Mouse (Mus musculus) mouse trophoblast stem cell (cell line): ENCODE data around the gene Fpgs.

Experiments used
- in situ Hi-C, 2 experiments: fragments of 300-500 bp; cut with MseI, MboI; formaldehyde crosslinking; loops; 2 replicates in 1 of 2; 3 replicates in 1 of 2; pipeline ENCODE4 v1.15.1; 2025

Gene Fpgs

DNA sequence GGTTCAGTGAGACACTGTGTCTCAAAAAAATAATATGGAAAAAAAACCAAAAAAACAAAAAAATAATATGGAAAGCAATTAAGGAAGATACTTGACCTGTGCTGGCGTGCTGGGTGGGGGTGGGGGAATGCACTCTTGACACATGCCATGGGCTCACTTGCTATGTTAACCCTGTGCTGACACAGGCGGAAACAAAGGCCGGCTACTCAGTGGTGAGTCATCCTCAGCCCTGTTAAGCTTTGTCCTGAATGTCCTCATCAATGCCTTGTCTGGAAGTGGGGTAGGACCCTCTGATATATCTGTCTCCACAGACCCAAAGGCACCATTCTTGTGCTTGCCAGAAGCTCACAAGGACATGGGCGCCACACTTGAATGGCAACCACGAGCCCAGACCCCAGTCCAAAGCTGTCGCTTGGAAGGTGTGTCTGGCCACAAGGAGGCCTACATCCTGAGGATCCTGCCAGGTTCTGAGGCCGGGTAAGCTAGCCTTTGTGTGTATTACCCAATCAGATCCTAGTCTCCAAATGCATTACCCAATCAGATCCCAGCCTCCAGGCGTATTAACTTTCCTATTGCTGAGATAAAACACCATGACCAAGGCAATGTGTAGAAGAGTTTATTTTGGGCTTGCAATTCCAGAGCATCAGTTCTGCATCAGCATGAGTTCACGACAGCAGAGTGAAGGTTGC, 31.9 kb downstream of the Fpgs start:
- in situ Hi-C loops, result no loop called here

DNA sequence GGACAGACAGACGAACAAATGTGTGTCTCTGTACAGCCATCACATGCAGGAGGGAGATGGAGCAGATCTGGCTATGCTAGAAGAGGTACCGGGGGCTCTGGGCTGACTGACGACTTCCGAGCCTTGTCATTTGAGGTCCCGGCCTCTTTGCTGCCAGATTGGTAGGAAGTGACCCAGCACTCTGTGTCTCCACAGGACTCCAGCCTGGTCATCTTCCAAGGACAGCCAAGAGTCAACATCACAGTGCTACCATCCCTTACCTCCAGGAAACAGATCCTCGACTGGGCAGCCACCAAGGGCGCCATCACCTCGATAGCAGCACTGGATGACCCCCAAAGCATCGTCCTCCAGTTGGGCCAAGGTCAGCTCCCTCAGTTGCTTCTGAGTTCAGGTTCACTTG, 32.8 kb downstream of the Fpgs start:
- in situ Hi-C loops, result no loop called here

DNA sequence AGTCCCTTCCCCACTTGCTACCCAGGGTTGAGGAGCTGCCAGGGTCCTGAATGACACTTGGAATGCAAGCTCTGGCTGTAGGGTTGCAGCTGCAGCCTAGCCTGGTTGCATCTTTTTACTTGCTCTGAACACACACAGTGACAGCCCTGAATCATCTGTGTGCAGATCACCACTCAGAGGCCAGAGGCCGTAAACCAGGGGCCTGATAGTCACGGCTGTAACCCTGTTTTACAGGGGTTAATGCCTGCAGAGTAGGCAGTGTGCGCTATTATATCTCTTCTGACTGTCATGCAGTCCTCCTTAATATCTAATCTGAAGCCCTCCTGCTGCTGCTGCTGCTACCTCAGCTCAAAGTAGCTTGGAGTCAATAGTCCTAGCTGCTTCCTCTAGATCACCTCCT, 34.1 kb downstream of the Fpgs start:
- in situ Hi-C loops, result no loop called here

DNA sequence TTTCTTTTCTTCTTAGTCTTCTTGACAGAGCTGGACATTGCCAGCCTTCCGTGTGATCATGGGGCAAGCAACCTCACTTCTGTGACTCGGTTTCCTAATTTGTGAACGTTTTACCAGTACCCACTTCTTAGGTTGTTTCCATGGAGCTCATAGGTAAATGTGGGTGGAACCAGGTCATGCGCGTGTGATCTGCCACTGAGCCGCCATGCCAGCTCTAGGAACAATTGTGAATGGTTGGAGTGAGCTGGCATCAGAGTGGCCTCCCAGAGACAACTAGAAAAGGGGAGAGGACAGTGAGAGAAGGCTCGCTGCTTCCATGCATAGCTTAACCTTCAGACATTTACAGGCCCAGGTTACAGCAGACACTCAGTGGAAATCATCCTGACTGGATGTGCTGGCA, 35.8 kb downstream of the Fpgs start:
- in situ Hi-C loops, result no loop called here

DNA sequence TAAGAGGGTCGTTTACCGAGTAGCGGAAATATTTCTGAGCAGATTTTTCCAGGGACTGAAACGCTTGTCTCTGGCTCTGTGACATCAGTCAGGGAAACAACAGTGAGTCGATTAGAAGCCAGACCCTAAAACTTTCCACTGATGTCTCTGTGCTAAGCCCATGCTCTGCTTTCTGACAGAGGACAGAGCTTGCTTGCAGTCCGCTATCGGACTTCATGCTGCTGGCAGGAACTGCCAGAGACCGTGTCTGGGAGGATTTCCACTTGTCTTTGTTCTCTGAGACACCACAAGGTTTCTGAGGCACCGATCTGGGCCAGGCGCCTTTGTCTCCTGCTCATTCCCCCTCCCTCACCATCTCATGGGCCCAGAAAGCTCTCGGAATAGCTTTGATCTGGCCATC, 36.2 kb downstream of the Fpgs start:
- in situ Hi-C loops, result no loop called here

DNA sequence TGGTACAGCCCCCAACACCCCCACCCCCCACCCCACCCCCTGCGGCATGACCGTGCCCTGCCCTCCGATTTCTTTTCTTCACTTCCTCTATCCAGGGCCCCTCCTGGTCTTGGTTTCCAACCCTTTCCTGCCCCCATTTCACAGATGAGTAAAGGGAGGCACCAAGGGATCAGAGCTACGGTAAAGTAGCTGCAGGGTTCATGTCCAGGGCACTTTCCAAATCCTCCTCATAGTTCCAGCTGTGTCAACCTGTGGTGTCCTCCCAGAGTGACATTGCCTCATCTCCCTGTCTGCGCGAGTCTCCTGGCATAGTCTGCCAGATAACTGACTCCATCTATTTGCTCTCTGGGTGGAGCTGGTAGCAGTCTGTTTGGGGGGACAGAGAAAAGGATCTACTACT, 38.1 kb downstream of the Fpgs start:
- in situ Hi-C loops, result no loop called here

DNA sequence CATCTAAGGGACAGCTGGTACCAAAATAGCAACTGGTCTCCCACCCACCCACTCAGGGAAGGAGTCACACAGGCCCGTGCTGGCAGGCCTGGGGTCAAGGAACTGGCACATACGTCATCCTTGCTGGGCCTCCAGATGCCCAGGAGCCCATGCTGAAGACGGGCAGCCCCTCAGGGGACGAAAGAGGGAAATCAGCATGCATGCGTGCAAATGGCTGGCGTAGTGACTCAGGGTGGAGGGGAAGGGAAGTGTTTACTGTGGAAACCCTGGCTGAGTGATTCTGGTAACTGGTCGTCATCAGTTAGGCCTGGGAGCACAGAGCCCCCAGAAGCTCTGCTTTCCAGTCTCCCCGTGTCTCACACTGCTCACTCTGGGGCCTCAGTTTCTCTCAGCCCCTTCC, 38.6 kb downstream of the Fpgs start:
- in situ Hi-C loops, result no loop called here

DNA sequence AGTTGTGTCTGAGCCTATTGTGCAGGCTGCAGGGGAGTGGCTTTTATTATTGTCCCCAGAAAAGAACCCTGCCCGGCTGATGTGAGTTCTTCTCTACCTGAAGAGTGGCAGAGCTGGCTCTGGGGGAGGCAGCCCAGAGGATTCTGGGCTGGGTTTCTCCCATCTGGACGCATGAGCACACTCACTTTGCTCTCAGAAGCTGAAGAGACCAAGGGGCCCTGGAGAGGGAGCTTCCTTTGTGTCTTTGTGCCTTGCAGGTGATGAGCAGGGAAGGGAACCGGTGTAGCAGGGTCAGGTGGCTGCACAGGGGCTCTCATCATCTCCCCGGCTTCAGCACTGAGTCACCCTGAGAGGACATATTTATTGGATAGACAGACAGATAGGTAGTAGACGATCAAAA, 41.7 kb downstream of the Fpgs start:
- in situ Hi-C loops, result no loop called here

DNA sequence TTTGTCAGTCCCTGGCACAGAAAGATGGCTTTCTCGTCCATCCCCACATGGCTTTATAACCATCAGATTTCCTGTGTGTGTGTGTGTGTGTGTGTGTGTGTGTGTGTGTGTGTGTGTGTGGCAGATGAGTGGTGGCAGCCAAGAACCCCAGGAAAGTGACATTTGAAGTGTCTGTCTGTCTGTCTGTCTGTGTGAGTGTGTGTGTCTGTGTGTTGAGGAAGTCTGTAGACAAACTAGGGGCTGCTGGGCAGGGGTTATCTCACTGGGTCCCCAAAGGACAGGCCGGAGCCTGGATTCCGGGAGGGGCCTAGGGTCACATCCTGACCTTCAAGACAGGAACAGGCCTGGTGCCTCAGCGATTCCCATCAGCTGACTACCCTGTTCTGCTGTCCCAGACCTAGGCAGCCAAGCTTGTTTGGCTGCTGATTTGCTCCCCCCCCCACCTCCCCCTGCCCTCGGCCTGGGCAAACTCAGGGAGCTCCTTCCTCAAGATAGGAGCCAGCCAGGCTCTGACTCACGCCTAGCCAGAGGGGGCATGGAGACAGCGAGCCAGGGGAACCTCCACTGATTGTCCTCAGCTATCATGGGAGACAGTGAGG, 42.3 kb downstream of the Fpgs start:
- in situ Hi-C loops, result no loop called here

DNA sequence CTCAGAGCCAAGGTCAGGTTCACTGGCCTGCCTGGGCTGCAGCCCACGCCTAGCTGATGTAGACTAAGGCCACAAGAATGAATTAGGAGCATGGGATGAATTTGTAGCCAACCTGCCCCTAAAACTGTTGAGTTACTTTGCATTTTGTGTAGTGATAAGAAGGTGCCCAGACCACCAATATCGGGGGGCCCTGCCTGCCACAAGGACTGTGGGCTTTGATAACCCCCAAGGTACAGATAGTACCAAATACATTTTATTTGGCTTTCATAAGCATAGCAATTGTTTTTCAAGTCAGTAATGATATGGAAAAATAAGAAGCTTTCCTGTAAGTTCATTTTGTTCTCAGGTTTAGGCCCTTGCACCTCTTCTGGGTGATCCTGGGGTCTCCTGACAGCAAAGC, 45.1 kb downstream of the Fpgs start:
- in situ Hi-C loops, result no loop called here

DNA sequence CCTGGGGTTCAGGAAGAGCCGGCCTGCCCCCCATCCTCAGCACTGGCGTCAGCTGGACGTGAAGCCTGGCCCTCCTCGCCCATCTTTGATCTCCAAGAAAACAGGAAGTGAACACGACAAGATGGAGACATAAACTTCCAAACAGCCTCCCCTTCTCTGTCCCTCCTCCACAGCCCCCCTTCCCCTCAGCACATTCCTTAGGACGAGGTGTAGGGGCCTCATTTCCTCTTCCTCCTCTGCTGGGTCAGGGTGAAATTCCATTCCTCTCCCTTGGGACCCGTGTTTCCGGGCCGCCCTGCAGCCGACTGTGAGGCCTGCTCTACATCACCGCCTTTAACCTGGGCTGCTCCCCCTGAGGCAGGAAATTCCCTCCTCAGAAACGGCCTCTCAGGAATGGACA, 48.1 kb downstream of the Fpgs start:
- in situ Hi-C loops, result no loop called here

DNA sequence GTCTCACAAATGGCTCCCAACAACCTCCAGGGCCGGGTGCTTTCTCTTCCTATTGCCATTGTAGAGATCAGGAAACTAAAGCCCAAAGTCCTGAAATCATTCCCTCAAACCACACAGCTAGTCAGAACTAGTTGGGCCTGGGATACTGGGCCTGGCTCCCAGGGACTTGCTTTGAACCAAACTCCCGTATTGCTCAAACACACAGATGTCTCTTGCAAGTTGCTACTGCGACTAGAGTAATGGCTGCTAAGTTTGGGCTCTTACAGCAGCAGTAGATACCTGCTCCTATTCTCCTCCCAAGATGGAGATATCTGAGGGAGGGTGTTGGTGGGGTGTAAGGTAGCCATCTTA, 48.6 kb downstream of the Fpgs start:
- in situ Hi-C loops, result no loop called here

DNA sequence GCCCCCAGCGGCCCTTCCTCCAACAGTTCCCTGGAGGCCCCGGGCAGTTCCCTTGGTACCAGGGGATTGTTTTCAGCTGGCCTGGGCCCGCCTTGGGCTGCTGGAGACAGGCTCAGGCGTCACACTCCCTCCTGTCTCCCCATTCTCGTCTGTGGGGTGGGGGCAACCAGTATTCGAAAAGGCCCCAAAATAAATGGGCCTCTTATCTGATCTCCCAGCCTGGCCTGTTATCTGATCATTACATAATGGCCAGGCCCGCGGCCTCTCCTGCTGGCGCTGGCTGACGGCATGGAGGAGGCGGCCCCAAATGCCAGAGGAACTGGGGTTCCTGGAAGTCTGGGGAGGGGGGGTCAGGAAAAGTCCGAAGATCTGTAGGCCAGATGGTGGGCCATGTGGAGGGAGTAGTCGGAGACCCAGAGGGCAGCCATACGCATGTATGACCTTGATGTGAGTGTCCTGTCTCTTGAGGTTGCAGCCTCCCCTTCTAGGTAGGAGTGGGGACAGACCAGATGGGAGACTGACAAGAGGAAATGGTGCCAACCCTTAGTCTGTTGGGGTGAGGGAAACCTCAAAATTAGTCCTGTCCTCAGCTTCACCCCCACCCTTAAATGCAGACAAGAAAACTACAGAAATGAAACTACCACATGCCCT, 49.1 kb downstream of the Fpgs start:
- in situ Hi-C loops, result no loop called here

DNA sequence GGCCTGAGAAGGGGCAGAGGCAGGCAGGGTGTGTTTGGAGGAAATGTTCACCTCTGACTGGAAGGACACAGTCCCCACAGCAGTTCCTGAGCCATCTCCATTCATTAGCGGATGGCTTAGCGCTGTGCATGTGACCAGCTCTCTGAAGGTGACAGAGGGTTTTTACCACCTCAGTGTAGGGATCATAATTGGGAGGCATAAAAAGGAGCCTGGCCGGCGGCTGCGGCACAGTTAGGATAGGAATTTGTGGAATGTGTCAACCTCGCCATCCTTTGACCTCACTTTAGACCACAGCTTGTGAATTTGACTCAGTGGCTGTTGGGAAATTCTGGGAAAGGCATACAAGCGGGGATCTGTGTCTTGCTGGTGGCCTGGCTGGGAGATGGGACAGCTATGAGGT, 50.2 kb downstream of the Fpgs start:
- in situ Hi-C loops, result no loop called here

DNA sequence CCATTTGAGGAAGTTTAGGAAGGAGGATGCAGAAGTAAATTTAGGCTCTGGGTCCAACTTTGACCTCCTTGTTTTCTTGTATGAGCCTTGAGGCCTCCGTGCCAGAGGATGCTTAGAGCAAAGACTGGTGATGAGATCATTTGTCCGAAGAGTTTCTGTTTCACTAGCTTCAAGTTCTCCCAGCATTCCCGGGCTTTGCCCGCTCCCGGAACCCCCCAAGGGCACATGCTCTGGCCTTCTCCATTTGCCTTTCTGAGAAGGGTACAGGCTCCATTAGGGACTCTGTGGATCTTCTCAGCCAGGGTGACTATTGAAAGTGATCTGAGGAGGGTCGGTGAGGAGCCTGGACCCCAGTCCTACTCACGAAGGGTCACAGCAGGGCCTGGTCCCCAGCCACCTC, 56.6 kb downstream of the Fpgs start:
- in situ Hi-C loops, result no loop called here

DNA sequence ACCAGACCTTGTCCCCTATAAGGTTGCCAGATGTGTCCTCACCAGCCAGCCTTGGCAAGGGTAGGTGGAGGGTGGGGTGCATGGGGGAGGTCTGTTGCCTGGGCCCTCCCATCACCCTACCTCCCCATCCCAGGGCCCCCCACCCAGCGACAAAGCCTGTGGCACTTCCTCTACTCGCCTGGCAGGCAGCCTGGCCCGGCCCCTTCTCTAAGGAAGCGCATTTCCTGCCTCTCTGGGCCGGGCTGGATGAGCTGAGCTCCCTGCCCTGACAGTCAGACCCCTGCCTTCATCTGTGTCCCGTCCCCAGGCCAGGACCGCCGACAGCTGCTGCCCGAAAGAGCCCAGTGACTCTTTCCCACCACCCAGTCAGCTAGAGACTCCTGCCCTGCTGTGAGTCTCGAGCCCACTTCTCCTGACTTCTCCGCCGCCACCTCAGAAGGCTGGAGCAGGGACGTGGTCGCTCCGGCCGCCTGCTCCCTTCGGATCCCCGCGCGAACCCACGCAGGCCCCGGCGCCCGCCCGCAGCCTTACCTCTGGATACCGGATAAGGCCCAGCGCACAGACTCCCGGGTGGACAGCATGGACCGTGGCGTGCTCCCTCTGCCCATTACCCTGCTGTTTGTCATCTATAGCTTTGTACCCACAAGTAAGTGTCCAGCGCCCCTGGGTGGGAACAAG, 57.4 kb downstream of the Fpgs start, which contains the start of gene Eng:
TSS of gene Eng (plus strand) at position 217 of the 678 bp plus-strand sequence.
- in situ Hi-C loops, result no loop called here

DNA sequence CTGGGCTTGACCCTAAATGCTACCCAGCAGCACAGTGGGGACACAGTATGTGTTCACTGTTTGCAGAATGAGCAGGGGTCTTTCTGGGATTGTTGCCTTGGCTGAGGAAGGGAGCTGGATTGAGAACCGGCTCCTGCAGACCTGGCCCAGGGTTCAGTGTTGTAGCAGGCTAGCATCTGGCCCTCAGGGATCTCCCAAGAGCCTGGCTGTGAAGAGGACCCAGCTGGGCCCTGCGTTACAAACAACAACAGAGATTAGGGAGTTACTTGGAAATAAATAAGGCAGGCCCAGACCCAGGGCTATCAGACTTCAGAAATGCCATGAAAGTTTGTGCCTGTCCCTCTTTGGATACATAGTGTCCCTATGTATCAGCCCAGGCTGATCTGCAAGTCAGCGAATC, 58.3 kb downstream of the Fpgs start:
- in situ Hi-C loops, result no loop called here

DNA sequence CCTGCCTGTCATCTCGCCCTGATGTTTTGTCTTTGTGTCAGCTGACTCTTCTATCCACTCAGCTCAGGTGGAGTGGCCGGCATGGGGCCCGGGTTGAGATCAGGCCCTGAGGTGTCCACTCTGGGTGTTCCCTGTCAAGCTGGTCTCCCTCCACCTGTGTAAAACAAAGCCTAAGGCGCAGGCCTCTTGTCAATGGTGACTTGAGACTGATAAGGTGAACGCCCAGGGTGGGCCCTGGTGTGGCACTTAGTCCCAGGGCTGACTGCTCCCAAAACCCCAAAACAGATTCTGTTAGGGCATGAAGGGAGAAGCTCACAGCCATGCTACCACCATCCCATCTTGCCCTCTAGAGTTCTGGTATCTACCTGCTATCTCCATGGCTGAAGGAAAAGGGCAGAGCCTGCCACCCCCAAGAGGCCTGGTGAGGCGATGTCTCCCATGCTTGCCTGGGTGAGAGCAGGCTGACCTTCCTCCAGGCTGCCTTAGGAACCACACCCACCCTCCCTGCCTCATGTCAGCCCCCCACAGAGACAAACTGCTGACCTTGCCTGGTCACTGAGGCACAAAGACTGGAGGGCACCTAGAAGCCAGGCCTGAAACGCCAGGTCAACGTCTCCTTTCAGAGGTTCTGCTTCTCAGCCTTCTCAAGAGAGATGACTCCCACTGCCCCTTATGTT, 59.0 kb downstream of the Fpgs start:
- in situ Hi-C loops, result no loop called here

DNA sequence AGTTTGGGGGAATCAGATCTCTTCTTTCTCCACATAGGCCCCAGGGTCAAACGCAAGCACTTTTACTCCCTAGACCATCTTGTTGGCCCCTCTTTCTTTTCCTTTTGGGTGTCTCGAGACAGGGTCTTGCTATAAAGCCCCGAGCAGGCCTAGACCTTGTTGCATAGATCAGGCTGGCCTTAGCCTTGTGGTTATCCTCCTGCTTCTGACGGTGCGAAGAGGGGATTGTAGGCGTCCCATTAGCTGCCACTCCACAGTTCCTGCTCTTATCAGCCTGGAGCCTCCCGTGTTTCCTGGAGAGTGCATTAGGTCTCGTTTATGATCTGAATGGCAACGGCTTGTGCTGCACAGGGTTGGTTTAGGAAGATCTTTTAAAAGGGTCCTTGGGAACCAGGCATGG, 59.9 kb downstream of the Fpgs start:
- in situ Hi-C loops, result no loop called here

DNA sequence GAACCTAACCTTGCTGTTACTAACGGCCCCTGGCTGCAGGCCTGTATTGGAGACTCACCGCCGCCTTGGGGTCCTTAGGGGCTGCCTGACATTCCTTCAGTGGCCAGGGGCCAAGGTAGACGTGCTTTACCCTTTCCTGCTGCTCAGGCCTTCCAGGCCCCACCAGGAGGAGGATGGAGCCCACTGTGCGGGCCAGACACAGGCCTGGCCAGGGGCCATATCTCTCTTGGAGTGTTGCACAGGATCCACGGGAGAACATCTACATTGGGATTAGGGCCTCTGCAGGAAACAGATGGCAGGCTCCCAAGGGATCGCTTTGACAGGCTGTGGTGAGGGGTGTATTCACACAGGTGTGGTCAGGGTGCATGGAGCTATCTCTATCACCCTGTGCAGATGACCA, 61.1 kb downstream of the Fpgs start:
- in situ Hi-C loops, result no loop called here

DNA sequence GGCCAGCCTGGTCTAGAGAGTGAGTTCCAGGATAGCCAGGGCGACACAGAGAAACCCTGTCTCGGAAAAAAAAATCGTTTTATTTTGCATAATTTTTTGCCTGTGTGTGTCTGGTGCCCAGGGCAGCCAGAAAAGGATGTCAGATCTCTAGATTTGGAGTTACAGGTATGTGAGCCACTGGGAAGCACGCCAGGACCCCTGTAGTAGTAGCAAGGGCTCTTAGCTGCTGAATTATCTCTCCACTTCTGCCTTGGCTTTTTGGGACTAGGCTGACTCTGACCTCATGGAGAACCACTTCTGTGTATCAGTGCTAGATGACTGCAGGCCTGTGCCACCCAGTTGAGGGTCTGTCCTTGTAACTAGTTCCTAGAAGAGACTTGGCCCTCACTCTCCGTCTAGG, 62.1 kb downstream of the Fpgs start:
- in situ Hi-C loops, result no loop called here

DNA sequence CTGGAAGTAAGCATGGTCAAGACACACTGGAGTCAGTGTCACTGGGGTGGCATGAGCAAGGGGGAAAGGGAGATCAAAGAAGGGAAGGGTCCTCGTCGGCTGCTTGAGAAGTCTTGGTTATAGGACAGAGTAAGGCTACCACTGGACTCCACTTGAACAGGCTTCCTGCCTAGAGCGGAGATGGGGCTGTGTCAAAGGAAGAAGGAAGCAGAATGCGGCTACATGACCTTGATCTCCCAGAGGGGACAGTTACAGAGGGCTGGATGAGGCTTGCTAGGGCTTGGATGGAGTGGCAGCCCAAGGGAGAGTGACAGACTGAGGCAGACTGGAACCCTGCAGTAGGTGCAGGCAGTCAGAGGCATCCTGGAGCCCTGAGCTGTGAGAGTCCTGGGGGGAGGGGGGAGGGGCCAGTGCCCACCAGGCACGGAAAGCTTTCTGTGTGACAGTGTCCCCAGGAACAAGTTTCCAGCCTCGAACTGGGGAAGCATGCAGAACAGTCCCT, 63.3 kb downstream of the Fpgs start:
- in situ Hi-C loops, result no loop called here
